Mouse (Mus musculus) 416B (cell line): ENCODE results near the gene Cacna1e.
A peak's percentile ranks its signal among the peaks of the same experiment; 100 is the strongest.

Experiments used
- DNase-seq: peaks from one replicate; pipeline ENCODE4 v3.0.0; 2011; ENCODE audit warnings: low read depth

Gene Cacna1e

DNA sequence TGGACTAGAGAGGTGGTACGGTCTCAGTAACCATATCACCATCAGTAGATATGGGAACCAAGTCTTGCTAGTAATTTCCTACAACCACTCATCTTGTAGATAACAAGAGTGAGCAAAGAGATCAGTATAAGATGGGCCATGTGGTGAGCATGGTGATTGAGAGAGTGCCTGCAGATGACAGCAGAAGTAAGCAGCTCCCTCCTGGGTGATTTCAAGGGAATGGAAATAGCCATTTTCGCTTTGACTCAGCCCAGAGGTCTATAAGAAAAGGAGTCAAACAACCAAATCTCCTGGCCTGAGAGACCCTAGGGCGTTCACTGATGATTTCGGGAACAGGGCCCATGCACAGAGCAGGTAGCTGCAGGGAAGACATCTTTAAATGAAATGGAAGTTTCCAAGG, 45.0 kb downstream of the Cacna1e start:
- DNase-seq = no peak

DNA sequence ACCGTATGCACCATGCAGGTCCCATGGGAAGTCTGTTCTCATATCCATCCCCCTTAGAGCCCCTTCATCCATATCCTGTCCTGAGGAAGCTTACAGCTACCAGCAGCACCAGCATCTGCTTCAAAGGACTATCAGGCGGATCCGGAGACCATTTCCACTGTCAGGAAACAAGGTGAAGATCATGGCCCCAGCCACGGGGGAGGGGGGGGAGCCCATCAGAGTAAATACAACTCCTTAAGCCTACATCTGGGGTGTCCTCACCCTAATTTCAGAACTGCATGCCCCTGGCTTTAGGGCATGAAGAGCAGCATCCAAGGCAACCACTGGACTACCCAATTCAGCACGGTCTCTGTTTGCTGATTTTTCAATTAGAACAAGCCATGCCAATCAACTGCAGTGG, 47.8 kb downstream of the Cacna1e start:
- DNase-seq = no peak

DNA sequence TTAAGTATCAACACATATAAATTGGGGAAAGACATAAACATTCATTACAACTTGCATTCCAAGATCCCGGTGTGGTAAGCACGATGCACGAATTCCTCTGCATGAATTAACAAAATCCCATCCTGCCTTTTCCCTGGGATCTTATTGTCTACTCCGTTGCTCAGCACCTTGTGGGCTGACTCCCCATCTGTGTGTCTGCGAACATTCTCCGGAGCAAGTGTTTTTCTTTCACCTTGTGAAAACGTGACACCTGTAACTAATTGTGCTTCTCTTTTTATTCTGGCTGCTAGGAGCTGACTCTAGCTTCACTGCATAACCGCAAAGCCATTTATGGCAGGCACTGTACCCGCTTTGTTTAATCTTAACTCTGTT, 52.1 kb downstream of the Cacna1e start:
- no peak for DNase-seq

DNA sequence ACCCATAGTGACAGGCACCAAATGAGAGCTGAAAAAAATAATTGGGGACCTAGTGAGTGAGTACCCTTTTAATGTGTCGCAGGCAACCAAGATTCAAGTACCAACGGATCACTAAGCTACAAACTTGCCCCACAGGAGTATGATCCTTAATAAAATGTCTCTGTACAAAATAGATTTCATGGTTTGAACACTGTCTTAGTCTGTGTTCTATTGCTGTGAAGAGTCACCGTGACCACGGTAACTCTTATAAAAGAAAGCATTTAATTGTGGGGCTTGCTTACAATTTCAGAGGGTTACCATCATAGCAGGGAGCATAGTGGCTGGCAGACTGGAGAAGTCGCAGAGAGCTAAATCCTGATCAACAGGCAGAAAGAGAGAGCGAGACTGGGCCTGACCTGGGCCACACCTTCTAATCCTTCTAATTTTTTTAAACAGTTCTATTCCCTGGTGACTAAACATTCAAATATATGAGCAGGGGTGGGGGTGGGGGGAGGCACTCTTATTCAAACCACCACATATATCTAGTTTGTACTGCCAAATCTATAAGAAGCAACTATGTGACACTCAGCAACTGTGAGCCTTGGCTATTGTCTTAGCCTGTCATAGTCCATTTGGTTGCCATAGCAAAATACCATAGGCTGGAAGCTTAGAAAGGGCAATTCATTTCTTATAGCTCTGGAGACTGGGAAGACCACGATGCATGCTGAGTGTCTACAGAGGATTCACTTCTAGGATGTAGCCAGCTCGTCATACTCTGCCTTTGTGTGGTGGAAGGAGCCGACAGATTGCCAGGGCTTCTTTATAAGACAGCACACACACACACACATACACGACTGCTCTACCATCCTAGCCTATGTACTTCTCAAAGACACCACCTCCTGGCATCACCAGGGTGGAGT, 52.8 kb downstream of the Cacna1e start:
- no peak for DNase-seq

DNA sequence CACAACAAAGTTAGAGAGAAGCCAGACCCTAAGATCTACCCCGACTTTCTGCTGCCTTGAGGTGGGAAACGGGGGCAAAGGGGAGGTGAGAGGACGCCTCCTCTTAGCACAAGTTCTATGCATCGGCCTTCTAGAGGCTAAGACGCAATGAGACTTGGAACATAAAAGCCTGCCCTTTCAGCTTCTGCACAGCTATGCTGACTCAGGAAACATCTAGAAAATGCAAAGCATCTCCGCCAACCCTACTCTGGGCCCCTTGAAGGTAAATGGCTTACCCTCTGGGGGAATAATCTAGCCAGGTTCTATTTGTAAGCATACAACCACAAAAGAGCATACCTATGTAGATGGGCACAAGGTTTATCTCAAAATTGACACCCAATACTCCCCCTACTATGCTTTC, 54.2 kb downstream of the Cacna1e start:
- DNase-seq = no peak

DNA sequence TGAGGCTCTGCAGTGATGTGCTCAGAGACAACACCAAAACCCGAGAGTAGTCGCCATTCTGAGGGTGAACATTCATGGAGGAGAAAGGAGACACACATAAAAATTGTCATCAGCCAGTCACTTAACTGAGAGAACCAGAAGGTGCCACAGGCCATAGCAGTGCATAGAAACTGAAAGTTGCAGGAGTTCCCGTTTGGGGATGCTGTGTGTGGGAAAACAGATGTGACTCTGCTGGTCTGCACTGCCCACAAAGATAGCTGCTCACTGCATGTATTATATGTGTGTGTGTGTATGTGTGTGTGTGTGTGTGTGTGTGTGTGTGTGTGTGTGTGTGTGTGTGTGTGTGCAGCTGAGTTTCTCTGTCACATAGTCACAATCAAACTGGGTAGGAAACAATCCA, 61.2 kb downstream of the Cacna1e start:
- DNase-seq = no peak

DNA sequence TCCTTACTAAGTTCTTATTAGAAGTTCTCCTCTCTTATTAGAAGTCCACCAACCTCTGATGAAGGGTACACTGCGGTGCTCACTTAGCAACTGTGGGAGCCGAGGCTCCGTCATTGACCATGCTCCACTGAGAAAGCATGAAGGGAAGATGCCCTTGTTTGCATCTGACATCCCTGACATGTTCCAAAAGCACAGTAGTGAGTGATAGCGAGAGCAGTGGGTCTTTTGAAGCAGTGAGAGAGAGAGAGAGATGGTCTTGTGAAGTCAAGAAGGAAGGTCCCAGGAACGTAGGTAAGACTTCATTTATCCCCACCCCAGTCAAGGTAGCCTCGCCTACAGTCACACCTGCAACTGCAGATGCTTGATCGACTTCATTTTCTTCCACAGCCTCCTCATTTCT, 63.9 kb downstream of the Cacna1e start:
- DNase-seq = no peak

DNA sequence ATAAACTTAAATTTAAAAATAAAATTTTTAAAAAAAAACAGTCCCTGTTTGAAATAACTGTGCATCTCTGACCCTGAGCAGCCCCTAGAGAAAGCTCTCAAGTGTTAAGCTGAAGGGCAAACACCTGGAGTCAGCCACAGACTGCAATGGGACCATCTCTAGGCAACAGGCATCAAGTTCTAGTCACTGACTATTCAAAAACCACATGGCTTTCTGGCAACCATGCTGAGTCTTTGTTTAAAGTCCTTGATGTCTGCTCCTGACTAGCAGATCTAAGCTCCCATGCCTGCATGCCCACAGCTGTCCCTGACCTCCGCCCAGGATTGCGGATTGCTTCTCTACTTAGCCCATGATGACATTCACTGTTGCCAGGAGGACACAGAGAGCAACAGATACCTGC, 64.3 kb downstream of the Cacna1e start:
- DNase-seq = no peak

DNA sequence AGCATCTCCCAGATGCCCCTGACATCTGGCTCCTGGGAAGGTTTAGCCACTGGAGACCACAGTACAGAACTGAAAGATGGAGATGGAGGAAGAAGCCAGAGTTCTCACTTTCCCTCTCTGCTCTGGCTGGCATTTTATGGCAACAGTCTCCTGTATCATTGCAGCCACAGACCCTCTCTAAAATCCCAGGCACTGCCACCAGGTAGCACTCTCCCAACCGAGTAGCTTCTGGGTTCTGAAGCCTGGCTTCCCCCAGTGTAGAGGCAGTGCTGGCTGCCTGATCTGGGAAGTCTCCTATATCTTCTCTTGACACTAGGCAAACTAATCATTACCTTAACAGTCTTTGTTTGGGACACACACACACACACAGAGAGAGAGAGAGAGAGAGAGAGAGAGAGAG, 65.6 kb downstream of the Cacna1e start:
- DNase-seq = no peak

DNA sequence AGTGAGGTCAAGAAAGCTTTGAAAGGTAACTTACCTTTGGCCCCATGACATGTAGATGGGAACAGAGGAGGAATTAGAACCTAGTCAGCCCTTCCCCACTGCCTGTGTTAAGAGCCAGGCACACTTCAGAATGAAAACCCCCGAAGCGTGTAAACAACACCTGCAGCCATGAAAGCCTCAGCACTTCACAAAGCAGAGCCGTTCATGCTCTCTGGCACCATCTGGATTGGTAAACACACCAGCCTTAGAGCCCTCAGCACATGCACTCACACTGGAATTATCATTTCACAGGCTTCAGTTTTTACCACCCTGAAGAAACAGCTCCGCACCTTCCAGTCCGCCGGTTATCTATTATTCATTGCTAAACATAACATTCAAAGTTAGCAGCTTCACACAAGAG, 67.5 kb downstream of the Cacna1e start:
- DNase-seq = no peak

DNA sequence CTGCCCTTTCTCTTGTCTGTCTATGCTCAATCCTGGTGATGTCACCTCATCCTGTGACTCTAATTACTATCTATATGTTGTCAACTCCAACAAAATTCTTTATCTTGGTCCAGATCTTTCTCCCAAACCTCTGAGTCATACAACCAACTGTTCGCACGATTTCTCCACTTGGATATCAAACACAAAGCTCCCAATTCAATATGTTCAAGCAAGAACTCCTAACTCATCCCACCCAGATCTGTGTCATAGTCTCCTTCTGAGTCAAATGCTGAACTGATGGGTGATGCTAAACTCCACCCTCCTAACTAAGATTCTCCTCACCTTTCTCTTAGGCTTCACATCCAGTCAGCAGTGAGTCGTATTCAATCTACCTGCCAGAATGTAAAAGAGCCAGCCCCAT, 68.0 kb downstream of the Cacna1e start:
- DNase-seq = no peak

DNA sequence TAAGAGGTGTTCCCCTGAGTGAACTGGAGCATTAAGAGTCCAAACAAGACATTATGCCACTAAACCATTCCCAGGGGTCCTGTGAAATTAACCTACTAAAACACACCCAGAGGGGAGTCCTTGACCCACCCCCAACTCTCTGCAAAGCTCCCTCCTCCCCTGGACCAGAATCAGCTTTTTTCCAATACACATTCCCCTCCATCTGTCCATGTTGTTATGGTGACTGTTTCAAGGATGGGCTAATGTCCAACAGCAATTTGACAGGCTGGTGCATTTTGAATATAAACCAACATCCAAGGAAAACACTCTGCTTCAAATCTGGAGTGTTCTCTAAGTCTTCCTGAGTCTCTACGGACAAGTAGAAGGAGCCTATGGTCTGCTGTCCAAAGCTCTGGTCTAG, 78.6 kb downstream of the Cacna1e start:
- no peak for DNase-seq

DNA sequence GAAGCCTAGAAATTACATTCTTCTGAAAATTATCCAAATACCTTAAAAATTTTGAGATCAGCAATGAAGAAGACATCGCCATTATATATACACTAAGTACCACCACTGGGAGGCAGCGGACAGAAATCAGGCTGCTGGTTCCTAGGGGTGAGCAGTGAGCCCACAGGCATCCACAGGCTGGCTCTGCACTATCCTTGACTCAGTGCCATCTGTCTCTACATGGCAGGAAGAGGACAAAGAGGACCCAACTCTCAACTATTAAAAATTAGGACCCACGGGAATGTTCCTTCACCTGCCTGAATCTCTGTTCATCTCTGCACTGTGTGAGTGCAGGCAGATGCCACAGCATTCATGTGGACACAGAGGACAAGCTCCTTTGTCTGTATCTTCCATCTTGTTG, 79.3 kb downstream of the Cacna1e start:
- DNase-seq = no peak

DNA sequence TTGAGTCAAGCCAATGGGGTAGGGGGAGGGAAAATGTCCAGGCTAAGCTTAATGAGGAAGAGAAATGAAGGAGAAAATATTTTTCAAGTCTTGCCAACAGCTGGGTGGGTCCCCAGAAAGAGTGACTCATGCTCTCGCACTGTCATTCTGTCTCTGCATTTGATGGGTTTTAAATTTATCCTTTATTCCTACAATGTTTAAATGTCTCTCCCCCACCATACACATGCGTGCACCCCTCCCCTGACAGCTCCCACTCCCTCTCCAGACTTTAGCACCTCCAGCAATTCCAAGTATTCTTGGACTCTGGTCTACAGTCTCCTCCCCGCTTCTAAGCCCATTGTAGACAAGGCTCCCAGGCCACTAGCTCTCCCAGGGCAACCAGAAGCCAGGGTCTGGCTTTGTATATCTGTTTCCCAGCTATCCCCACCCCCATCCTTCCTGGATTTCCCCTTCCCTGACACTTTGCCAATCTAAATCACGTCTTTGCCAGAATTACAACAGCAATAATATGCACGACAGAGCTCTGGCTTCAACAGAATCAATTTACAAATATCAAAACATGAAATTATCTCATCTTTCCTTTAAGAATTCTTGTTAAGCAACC, 81.9 kb downstream of the Cacna1e start:
- DNase-seq = no peak

DNA sequence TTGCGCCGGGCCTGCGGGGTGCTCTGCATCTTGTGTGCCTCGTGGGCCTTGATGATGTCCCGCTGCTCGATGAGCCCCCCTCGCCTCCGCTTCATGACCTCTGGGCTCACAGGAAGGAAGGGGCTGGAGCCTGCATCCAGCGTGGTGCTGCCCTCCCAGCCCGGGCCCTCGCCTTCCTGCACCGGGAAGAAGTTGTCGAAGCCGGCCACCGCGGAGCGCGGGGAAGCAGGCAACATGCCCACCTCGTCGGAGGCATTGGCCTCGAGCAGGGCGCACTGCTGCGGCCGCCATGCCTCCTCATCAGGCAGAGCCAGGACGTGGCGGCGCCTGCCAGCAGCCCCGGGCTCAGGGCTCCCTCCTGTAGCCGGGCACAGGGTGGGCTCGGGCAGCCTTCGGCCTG, 85.0 kb downstream of the Cacna1e start:
- no peak for DNase-seq

DNA sequence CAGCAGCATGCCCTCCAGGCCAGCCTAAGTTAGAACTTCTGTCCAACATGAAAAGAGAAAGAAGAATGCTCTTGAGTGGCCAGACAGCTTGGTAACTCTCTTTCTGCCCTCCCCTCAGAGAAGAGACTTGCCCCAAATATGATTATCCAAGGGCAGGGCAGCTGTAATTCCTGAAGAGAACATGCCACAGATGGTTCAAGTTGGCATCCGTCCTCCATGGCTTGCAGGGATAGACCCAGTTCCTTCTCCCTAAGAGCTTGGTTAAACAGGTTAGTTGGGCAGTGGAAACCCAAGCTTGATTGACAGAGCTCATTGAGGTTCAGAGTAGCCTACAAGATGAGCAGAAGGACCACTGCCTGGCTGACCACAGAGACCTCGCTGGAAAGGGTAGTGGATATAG, 85.5 kb downstream of the Cacna1e start:
- DNase-seq = no peak

DNA sequence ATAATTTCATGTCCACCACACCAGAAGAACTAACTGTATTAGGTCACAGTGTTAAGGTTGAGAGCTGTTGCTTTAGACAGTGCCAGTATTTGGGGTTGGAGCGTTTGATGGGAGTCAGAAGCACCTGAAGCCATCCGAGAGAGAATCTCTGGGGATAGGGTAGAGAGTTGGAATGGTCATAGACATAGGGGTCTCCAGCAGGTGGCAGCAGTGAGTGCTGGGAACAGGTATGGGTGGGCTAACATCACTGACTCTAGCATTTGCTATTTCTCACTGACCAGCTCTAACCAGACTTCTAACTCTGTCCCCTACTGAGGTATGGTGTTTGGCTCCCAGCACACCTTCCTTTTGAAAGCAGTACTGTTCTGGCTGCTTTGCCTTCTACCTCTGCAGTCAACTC, 87.6 kb downstream of the Cacna1e start:
- no peak for DNase-seq

DNA sequence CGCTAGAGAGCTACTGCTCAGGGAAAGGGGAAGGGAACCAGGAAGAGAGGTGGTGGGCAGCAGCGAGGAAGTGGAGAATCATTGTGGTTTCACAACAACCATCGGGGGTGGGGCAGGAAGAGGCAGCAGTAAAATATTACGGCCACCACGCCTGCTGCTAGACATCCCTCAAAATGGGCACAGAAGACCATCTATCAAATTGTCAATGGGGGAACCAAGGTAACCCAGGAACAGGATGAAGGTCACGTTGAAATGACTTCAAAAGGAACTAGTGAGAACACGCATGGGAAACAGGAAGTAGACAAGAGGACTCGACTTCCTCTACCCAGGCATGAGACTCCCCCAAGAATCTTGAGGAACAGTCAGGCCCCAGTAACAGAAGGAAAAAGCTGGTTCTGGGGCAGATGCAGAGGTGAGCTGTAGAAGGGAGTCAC, 89.8 kb downstream of the Cacna1e start:
- DNase-seq = peak; percentile 10

DNA sequence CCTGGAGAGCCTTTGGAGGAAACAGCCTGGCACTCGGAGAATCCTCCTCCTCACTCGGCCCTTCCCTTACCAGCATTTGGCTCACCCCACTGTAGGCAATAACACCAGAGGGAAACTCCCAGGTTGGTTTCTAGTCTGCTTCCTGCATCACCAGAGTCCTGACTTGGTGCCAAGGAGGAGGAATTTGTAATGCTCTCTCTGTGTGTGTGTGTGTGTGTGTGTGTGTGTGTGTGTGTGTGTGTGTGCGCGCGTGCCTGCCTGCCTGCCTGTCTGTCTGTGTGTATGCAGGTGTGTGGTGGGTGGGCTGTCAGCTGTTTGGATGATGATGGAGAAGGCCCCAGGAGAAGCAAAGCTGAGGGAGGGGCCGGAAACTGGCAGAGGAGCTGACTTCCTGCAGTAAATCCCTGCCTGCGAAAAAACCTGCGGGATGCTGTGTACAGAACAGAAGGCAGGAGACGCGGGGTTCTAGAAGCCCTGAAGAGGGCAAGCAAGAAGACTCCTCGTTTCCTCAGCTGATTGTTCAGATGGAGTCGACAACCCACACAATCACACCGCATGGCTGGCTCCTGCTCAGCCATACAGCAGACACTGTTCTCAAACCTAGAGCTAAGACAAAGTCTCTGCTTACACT, 92.6 kb downstream of the Cacna1e start:
- no peak for DNase-seq

DNA sequence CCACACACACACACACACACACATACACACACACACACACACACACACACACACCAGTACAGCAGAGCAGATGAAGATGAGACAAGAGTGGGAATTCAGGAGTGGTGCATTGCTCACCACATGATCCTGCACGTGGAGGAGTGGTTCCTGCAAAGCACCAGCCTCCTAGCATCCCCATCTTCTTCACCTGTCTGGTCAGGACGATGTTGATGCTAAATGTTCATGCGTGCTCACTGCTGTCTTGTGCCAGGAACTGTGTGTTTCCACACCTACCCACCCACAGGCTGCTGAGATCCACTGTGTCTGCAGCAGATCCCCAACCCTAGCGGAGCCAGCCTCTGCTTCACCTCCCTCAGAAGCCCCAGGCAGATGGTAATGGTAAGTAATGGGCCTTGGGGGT, 95.8 kb downstream of the Cacna1e start:
- no peak for DNase-seq

DNA sequence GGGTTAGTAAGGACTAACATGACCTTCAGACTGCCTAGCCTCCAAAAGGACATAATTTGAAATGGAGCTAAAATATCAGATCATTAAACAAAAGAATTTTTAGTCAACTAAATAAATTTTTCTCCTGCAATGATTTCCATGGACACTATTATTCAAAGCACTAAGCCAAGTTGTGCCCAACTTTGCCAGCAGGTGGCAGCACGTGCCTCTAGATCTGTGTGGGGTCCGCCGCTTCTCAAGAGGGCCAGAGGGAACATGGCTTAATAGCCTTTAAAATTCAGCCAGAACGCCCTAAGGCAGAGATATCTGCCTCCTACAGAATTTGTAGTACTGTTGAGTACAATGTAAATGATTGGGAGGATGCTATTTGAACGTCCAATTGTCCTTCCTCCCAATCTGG, 96.2 kb downstream of the Cacna1e start:
- peak; percentile 55 for DNase-seq

DNA sequence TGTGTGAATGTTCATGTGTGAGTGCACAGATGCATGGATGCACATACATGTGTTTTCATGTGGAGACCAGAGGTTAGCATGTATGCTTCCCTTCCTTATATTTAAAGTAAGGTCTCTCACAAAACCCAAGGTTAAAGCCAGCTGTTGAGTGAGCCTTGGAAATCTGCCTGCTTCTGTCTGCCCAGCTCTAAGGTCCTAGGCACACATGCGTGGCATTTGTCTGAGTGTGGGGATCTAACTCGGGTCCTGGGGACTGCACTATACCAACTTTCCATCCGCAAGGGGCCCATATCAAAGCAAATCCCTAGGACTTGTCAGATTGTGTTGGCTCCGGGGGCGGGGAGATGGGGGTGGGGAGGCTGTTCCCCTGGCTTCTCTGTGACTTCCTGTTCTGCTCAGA, 96.9 kb downstream of the Cacna1e start:
- no peak for DNase-seq

DNA sequence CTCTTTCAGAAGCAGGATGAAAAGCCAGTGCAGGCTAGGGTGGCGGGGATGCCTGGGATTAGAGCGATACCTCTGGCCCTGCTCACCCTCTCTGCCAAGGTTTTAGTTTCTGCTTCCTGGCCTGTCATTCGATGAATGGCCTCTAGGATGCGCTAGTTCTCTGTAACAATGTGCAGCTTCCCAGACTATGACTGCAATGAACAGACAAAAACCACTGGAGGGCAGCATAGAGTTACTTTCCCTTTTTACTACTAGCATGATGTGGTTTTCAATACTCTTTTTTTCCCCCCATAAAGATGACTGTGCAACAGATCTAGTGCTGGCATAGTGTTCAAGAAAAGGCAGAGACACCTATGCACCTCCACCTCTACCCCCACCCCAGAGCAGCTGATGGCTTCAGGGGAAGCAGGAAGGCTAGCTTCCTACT, 98.0 kb downstream of the Cacna1e start:
- peak; percentile 90 for DNase-seq
